Mouse (Mus musculus) urinary bladder, postnatal 4 days (tissue): ENCODE data around the gene Gm45140.
"Not testable (repeated sequence)": the region's sequence is repeated elsewhere in the genome, so short reads cannot be mapped to it uniquely, and the experiment has no call there.

Source experiments
- DNase-seq, 2 experiments: peaks; one replicate each; pipeline ENCODE4 v3.0.0; 2021 to 2022; ENCODE audit warnings: low spot score in 2 of 2

Gene Gm45140

DNA sequence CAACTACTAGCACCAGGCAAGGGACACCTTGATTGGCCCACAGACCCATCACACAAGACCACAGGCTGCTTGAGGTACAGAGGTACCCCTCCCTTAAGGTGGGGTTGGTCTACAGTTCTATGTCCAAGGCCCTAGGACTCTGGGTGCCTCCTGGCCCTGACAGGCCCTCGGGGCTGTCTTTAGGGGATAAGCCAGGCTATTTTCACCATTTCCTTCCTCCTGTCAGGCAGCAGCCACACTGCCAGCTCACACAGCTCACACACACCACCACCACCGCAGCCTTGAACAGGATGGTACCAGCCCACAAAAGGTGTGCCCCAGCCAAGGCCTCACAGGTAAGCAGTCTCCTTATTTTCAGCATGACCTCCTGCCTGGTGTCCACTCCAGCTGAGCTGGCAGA lies 57.8 kb downstream of the Gm45140 start, which contains the start of gene Gp9:
TSS of gene Gp9 (plus strand) at position 231 of the 400 bp plus-strand sequence.
- DNase-seq = no peak

DNA sequence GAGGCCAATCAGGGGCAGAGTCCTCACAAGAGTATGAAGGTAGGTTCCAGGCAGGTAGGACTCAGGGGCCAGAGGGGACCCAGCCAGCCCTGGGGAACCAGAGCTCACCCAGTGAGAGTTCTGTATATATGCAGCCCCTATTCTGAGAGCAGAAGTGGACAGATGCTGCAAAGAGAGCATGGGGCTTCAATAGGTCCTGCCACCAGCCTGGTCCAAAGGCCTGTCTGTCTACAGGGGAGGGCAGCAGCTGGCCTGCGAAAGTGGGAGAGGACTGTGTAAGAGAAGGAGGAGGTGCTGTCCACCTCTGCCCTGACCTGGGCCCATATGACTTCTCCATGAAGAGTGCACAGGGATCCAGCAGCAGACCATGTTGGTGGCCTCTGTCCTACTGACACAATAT lies 58.9 kb downstream of the Gm45140 start:
- peak in 1 of 2 experiments; percentile 11 for DNase-seq

DNA sequence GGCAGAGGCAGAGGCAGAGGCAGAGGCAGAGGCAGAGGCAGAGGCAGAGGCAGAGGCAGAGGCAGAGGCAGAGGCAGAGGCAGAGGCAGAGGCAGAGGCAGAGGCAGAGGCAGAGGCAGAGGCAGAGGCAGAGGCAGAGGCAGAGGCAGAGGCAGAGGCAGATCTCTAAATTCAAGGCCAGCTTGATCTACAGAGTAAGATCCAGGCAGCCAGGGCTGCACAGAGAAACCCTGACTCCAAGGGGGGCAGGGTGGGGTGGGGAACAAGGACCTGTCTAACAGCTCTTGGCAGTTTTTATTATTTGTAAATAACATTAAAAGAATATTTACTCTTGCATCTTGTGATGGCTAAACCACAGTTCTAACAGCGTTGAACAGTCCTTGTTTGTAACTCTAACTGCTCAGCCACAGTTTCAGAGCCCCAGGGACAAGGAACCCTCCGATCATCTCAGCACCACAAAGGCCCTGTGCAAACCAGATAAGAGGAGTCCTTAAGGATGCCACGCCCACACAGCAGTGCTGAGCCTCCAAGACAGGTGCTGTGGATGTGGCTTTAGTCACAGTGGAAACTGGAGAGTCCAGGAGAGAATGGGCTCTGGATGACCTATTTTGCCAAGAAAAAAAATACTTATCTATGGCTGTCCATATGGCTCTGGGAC lies 59.9 kb downstream of the Gm45140 start:
- DNase-seq = no peak

DNA sequence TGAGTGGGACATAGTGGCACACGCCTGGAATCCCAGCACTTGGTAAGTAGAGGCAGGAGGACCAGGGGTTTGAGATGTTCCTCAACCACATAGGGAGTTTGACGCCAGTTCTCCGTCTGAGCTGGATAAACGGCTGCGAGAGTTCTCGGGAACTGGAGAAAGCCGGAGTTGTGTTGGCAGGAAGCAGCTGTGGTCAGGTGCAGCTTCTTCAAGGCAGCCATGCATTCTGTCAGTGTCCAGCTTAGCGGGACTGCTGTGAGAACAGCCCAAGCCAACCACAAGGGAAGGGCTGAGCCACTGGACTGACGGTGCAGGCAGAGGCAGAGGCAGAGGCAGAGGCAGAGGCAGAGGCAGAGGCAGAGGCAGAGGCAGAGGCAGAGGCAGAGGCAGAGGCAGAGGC lies 60.7 kb downstream of the Gm45140 start:
- peak in 1 of 2 experiments; percentile 14 for DNase-seq

DNA sequence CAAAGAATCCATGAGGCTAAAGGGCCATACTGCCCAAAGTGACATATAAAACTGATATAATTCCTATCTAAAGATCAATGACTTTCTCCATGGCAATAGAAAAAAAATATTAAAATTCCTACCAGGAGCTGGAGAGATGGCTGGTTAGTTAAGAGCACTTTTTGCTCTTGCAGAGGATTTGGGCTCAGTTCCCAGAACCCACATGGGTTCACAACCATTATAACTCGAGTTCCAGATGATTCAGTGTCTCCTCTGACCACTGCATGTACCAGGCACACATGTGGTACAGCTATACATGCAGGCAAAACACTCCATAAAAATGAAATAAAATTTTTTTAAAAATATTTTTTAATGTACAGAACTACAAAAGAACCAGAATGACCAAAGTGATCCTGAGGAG lies 61.1 kb downstream of the Gm45140 start:
- DNase-seq = no peak

DNA sequence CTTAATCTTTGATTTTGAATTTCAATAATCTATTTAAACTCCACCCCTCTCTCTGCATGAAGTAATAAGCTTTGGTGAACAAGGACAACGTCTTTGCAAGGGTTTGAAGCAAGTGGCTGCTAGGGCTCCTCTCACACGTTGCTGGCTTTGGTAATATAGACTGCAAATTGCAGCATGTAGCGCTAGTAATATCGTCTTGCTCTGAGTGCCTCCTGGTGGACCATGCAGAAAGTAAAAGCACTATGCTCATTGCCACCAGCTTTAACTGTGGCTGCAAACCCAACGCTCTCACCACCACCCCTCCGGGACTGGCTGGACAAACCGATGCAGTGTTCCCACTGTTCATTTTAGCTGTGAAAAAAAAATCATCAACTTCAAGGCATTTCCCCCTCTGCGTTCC lies 65.0 kb downstream of the Gm45140 start:
- peak in 1 of 2 experiments; percentile 15 for DNase-seq

DNA sequence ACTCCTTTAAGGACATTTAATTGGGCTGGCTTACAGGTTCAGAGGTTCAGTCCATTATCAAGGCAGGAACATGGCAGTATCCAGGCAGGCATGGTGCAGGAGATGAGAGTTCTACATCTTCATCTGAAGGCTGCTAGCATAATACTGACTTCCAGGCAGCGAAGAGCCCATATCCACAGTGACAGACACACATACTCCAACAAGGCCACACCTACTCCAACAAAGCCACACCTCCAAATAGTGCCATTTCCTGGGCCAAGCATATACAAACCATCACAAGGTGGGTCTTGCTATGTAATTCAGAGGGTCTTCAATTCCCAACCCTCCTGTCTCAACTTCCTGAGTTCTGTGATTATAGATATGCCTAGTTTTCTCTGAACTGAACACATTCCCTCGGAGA lies 71.3 kb downstream of the Gm45140 start:
- not testable (repeated sequence) for DNase-seq

DNA sequence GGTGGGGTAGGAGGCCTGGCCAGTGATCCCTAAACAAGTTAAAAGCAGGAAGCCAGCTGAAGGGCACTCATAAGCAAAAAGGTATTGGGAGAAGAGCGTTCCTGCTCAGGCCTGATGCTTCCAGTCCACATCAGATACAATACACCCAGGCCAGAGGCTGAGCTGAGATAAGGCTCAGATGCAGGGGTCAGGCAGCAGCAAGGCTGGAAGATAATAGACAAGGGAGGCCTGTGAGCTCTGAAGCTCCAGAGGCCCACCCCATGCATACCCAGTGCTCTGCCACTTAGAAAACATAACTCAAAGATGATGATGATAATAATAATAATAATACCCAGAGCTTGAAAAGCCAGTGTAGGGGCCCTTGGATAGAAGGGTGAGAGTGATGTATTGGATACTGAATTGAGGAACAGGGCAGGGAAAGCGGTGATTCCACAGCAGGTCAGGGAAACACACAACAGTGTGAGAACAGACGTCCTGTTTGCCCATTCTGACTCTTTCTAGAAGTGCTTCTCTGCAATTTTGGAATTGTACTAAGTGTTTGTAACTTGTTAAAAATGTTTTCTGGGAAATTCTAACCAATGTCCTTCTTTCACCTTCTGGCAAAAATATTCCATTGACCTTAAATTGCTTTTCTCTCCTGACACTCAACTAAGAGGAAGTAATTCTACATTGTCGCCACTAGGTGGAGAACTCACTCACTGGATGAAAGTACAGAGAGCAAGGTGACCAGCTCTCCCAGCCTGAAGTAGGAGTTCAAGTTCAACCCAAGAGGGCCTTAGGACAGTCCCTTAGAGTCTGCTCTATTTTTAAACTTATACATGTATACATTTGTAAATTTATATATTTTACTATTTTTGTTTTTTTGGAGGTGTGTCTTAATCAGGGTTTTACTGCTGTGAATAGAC lies 72.0 kb downstream of the Gm45140 start:
- DNase-seq = no peak

DNA sequence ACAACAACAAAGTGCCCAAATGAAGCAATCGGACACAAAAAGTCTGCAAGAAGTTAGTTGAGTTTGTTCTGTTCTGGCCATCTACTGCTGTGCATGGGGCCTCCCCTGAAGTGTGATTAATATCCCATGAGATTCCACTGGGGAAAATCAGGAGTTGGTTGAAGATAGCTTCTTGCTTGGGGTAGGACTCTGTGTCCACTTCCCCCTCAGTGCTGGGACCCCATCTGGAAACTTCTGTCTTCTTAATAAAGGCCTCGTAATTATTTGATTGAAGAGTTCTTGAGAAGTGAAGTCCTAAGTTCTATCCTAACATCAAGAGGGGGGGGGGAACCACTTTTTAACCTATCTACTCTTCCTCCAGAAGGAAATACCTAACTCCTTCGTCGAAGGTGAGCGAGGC lies 73.4 kb downstream of the Gm45140 start:
- DNase-seq = no peak

DNA sequence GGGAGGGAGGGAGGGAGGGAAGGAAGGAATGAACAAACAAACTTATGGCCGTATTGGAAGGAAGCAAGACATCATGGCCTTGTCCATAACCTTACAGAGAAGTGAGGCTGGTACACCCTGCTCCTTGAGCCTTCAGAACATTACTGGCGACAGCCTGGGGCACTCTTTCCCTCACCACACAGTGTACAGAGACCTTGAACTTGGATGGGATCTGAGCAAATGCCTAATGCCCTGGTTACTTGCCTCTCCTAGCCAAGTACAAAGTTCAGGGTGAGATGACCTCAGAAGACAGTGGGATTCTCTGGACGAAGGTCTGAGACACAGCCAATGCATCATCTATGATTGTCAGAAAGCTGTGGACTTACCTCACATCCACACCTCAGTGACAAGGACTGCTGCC lies 75.7 kb downstream of the Gm45140 start:
- DNase-seq = no peak

DNA sequence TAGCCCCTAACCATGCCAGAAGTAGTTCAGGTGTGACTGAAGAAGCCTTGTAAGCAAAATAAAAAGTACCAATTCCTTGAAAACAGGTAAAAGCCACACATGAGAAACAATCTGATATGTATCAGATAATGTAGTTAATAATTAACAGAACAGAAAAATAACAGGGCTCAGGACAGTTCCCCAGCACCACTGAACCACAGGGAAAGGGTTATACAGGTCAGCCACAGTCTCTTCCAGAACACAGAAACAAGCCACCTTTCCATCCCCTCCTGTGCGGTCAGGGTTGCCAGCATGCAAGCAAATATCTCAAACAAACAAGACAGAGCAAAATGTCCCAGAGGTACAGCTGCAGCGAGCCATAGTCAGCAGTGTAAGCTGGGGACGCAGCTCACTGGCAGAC lies 76.2 kb downstream of the Gm45140 start:
- DNase-seq = no peak

DNA sequence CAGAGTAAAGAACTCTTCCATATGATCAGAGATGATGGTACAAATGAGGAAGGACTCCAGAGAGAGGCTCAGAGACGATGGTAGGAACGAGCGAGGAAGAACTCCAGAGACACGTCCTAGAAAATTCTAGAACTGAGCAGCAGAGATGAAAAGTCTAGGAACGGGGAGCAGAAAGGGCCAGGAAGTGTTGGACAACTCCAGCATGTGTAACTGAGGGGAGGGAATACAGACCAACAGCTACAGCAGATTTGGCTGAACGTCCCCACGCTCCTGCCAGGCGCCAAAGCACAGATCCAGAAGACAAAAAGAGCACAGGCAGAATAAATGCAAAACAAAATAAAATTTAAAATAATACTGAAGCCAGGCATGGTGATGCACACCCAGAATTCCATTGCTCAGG lies 78.7 kb downstream of the Gm45140 start:
- DNase-seq = no peak

DNA sequence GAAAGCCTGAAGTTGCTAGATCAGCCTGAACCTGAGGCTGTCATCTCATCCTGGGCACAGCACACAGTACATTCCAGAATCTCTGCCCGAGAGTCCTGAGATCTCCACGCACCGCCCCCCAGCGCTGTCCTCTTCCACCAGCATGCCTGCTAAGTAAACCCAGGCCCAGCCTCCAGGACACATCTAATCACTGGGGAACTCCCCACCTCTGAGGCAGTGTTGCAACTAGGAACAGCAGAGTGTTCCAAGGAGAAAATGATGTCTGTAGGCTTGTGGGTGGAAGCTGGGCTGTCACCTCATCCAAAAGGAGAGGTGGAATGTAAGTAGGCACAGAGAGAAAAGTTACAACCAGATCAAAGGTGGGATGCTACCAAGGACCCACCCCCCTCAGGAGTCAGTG lies 80.4 kb downstream of the Gm45140 start:
- DNase-seq = no peak

DNA sequence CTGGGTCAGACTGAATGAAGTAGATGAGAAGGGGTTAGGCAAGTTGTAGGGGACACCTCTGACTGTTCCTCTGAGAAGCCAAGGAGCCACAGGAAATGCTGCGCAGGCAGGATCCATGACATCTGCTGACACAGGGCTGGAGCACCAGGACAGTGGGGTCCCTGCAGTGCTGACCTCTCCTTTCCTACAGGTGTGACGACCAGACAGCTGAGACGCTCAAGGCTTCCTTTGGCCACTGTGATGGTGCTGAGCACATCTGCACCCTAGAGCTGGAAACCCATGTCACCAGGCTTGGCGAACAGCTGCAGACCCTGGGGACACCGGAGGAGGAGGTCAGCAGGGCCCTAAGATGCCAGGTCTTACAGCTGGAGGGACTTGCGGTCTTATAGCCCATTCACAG lies 84.0 kb downstream of the Gm45140 start:
- DNase-seq = no peak

DNA sequence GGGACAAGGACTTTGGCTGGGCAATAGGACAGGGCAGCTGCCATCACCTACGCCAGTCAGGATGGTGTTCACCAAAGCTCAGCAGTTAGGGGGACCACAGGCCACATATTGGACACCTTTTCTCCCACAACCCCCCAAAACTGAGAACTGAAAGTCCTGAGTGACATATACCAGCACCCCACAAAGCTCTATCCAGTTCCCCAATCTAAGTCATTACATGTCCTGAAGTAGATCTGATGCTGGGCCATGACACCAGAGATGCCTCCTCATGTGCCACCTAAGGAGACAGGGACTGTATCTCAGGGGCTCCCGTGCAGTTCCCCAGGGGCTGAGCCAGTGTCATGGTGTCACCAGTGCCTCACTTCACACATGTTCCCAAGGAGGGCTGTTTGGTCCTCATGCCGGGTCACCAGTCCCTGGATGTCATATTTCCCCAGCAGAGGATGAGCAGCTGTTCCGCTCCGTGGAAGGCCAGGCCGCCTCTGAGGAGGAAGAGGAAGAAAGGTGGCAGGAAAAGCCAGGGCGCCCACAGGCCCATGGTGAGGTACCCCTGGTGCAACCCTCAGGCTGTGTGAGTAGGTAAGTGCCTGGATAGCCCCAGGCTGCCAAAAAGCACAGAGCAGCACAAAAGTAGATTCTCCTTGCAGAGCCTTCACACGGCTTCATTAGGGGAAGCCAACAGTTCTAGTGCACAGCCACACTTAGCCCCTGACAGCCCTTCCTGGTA lies 85.2 kb downstream of the Gm45140 start:
- no peak for DNase-seq

DNA sequence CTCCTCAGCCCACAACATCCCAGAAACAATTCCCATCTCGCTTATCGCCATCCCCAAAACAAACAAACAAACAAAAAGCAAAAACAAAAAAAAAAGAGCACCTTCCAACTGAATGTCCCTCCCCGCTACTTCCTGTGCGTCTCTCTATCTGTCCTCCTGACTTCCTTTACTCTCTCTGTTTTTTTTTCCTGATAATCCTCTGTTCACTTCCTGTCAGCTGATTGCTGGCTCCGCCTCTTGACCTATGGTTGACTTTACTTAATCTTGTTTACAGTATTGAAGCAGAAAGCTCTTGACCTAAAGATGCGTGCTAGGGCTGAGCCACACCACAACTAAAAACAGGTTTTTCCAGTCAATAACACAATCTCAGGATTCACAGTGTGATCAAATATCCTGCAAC lies 87.1 kb downstream of the Gm45140 start:
- DNase-seq = no peak

DNA sequence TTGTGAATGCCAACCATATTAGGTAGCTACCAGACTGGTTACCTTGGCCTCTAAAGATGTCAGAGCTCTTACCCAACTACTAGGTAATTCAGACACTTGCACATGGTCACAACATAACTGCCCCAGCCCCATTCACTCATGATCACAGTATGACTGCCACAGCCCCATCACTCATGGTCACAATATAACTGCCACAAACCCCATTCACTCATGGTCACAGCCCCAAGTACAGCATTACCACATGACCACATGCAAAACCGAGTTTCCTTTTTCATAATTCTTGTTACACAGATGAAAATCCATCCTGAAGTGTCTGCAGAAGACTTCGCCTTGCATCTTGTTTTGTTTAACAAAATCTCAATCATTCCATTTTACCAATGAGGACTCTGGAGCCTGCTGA lies 87.5 kb downstream of the Gm45140 start:
- no peak for DNase-seq

DNA sequence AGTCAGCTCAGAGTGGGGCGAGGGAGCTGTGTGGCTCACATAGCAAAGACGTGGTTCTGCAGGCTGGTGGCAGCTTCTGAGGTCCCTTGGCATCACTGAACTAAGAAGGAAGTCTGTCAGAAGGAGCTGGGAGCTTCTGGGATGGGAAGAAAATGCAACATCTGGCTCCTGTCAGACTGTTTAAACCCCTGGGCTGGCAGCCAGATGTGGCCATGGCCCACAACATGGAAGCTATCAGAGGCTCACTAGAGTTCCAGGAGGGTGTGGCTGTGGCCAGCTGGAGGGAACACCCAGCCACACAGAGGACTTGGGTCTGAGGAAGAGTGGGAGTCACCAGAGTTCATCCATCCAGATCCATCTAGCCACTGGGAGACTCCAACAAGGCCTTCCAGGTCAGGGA lies 88.7 kb downstream of the Gm45140 start:
- peak in 1 of 2 experiments; percentile 60 for DNase-seq

DNA sequence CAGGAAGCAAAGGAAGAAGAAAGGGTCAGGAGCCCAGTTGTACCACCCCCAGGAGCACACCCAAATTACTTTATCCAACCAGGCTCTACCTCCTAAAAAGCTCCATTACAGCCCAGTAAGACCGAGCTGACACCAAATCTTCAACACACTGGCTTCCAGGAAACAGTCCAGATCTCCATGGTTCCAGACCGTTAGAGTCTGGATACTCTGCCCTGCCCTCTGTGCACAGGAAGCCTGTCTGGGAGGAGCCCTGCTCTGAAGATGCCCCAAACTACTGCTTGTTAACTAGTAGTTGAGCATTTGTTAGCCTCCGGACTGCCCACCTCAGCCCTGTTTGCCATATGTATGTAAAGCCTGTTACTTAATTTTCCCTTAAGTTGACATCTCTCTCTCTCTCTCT lies 89.5 kb downstream of the Gm45140 start:
- DNase-seq = no peak

DNA sequence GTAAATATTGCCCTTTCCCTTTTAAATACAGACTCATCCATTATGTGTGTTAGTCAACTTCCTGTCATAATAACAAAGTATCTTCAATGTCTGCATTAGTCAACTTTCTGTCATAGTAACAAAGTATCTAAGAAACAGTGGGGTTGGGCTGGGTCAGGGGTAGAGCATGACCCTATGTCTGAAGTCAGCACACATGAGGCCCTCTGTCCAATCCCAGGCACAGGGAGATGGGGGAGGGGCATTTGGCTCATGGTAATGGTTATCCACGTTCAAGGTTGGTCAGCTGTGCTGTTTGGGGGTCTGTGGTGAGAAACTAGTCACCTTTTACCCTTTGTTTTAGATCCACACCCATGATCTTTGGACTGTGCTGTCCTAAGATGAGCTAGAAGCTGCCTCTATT lies 90.3 kb downstream of the Gm45140 start:
- no peak for DNase-seq

DNA sequence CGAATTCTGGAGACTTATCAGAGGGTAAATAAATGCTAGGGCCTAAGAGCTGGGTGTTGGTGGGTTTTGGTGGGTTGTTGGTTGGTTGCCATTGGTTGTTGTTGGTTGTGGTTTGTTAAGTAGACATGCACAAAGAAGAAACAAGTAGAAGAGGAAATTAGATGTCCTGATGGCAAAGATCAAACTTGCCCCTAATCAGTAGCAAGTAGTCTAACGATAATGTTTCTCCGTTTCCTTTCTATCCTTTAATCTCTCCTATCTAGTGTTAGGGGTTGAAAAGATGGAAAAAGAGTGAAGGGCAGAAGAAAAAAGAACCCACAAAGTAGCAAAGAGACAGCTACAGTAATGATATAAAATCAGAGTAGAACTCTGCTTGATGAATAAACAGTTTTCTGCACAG lies 91.0 kb downstream of the Gm45140 start:
- no peak for DNase-seq

DNA sequence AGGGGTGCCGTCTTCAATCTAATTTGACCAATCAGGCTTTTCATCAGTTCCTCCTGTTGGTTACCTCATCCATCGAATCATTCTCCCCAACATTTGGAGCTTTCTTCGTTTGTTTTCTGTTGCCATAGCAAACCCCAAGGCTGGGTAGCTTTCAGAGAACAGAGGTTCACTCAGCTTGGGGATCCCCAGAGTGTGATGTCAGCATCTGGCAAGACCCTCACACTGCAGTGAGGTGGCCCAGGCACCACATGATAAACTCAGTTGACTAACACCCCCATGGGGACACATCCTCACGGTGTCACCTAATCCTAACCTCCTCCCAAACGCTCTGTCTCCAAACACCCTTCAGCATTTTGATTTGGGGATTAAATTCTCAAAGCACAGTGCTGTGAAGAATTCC lies 92.3 kb downstream of the Gm45140 start:
- DNase-seq = no peak

DNA sequence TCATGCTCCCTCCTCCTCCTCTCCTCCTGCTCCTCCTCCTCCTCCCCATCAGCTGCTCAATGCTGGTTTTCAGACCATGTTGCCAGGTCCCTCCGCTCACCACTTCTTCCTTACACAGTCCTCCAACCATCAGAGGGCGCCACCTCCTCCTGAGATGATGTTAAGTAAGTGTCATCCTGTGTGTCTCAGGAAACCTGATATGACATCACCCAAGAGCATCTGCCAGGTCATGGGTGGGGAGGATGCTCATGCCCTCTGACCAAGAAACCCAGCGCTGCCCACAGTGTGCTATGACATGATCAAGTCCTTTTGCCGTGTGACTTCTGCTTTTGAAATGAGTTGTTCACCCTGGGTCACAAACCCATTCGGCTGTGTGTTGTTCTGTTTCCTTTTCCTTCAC lies 92.8 kb downstream of the Gm45140 start:
- DNase-seq = no peak
